Mouse (Mus musculus) ZHBTc4 (cell line): ENCODE results near the gene Micall2.

ENCODE experiments used
- DNase-seq: peaks from one replicate; pipeline ENCODE4 v3.0.0-alpha.2; 2011; ENCODE audit warnings: low read depth, low spot score

Micall2 gene

GRCm38 (mm10) chr5:139682631-139682977 lies 53.5 kb downstream of the Micall2 start:
- no peak for DNase-seq

GRCm38 (mm10) chr5:139681832-139682630 lies 54.1 kb downstream of the Micall2 start:
- DNase-seq, result no peak

- DNase-seq, result no peak
These were observed 60.5 kb downstream of the Micall2 start for GRCm38 (mm10) chr5:139675707-139675967.

GRCm38 (mm10) chr5:139674940-139675706 lies 61.0 kb downstream of the Micall2 start:
- DNase-seq, result no peak

GRCm38 (mm10) chr5:139669380-139669779 lies 66.8 kb downstream of the Micall2 start:
- peak; percentile 46 for DNase-seq

GRCm38 (mm10) chr5:139668494-139668893 lies 67.6 kb downstream of the Micall2 start:
- peak; percentile 84 for DNase-seq

- DNase-seq, result no peak
These were observed 69.6 kb downstream of the Micall2 start for GRCm38 (mm10) chr5:139666496-139666895.

GRCm38 (mm10) chr5:139665375-139665774 lies 70.8 kb downstream of the Micall2 start:
- DNase-seq, result peak; percentile 35

- DNase-seq, result no peak
These were observed 74.4 kb downstream of the Micall2 start for GRCm38 (mm10) chr5:139661713-139662112.

- DNase-seq, result peak; percentile 38
These were observed 76.8 kb downstream of the Micall2 start for GRCm38 (mm10) chr5:139659307-139659706.

GRCm38 (mm10) chr5:139658865-139659264 lies 77.3 kb downstream of the Micall2 start:
- no peak for DNase-seq

- DNase-seq, result no peak
These were observed 78.1 kb downstream of the Micall2 start for GRCm38 (mm10) chr5:139657959-139658602.
